Mouse (Mus musculus): ENCODE data around the gene Gnptab. TPM values are rescaled to one million over a fixed set of nuclear protein-coding genes. Genes with fewer than 3 reads are reported as not detected.

The Gnptab gene
- polyA plus RNA-seq, 1 experiment from 2014 or later = 12.8 TPM

DNA sequence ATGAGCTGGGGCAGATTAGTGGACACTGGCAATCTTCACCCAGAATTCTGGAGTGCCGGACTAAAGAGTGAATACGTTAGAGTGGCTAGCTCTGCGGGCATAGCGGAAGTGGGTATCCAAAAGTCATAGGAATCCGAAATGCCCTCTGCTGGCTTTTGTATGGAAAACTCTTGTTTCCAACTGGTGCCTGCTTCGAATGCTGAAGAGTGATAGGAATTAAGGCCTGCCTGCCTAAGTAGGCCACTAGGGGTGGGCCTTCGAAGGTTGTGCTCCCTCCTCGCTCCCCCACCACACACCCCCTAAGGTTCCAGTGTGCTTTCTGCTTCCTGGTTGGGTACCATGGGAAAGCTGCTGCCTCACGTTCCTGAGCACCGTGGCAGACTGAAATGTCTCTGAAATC, 3.9 kb upstream of the Gnptab start:
- no peak for ATAC-seq (ENCODE audit: low FRiP score, low TSS enrichment)
- Histone ChIP-seq H3K27ac (ENCODE audit: low read length) (no peak overlapping the region), H3K9me3 (ENCODE audit: low read length) (no peaks in the 10 kb centered on the region), H3K27me3 (ENCODE audit: insufficient read depth, low read length) (no peaks in the 10 kb centered on the region), H3K4me2 (replicated peaks; ENCODE audit: low read depth, low read length) (no peak overlapping the region), H3K4me3 (ENCODE audit: low read length) (no peak overlapping the region), H3K9ac (replicated peaks; ENCODE audit: low read length) (no peak overlapping the region), H3K36me3 (ENCODE audit: insufficient read depth, low read length) (no peaks in the 10 kb centered on the region), H3K4me1 (ENCODE audit: insufficient read depth, low read length) (peaks cover 2% of the 10 kb centered on the region)
- 32% methylated on average over 10 of the region's 10 CpGs for WGBS

DNA sequence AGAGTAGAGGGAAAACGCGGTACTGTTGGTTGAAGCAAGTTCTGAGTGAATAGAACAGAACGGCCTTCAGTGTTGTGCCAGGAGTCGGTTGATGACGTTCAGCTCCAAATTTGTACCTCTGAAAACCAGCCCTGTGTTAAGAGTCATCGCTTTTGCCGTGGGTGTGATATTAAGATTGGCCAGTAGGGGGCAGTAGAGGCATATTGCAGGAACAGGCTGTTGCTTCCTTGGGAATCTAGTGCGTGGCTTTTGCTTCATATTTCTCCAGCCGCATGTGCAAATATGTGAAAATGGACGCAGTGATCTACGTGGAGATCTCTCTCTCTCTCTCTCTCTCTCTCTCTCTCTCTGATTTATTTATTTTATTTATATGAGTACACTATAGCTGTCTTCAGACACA, 2.2 kb upstream of the Gnptab start:
- Histone ChIP-seq H3K27me3 (ENCODE audit: insufficient read depth, low read length) (no peaks in the 10 kb centered on the region), H3K9ac (replicated peaks; ENCODE audit: low read length) (no peak overlapping the region), H3K4me1 (ENCODE audit: insufficient read depth, low read length) (peaks cover 19% of the 10 kb centered on the region), H3K4me2 (replicated peaks; ENCODE audit: low read depth, low read length) (no peak overlapping the region), H3K27ac (ENCODE audit: low read length) (no peak overlapping the region), H3K9me3 (ENCODE audit: low read length) (no peaks in the 10 kb centered on the region), H3K4me3 (ENCODE audit: low read length) (no peak overlapping the region), H3K36me3 (ENCODE audit: insufficient read depth, low read length) (no peaks in the 10 kb centered on the region)
- 6% methylated on average over 11 of the region's 11 CpGs for WGBS
- ATAC-seq (ENCODE audit: low FRiP score, low TSS enrichment) = no peak

DNA sequence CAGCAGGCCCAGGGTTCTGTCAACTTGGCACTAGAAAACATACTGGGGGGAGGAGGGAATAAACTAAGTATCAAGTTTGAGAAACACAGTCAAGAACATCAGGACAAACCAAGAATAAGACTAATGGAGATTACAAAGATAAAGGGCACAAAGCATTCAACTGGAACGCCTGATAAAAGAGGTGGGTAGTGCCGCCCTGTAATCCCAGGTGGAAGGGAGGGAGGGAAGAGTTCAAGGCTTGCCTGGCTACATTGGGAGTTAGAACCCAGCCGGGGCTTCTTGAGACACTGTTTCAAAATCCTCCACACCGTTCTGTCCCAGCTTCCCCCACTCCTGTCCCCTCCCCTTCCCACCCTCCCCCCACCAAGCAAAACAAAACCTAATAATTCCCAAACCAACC, 1.3 kb upstream of the Gnptab start:
- H3K9ac ChIP-seq (replicated peaks; ENCODE audit: low read length) = no peak overlapping the region
- WGBS = 69% methylated on average over 4 of the region's 4 CpGs
- ATAC-seq (ENCODE audit: low FRiP score, low TSS enrichment) = no peak

DNA sequence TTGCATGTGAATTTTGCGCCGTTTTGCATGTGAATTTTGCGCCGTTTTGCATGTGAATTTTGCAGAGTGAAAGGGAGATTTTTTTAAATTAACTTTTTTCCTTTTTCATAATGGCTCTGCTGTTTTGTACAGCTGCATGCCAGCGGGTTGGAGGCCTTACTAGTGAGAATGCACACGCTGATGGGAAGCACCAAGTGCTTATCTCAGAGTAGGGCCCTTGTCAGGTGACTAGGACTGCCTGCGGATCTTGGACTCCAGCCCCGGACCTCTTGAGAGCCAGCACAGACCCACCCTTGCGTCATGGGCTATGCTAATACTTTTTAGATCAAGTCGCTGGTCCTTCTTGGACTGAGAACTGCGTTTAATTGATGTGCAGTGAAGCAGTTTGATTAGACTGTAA, 1.1 kb downstream of the Gnptab start:
- no peaks in the 10 kb centered on the region for H3K27me3 ChIP-seq (ENCODE audit: insufficient read depth, low read length)
- 2% methylated on average over 11 of the region's 11 CpGs for WGBS
- H3K4me2 ChIP-seq (replicated peaks; ENCODE audit: low read depth, low read length) = peak overlapping the region; percentile 80
- H3K9me3 ChIP-seq (ENCODE audit: low read length) = no peaks in the 10 kb centered on the region
- H3K4me1 ChIP-seq (ENCODE audit: insufficient read depth, low read length) = peaks cover 30% of the 10 kb centered on the region
- H3K4me3 ChIP-seq (ENCODE audit: low read length) = peak overlapping the region; percentile 68
- peak; percentile 55 for ATAC-seq (ENCODE audit: low FRiP score, low TSS enrichment)
- H3K27ac ChIP-seq (ENCODE audit: low read length) = peak overlapping the region; percentile 48; the same call in 1 of the 2 replicates
- peak overlapping the region; percentile 70 for H3K9ac ChIP-seq (replicated peaks; ENCODE audit: low read length)
- no peaks in the 10 kb centered on the region for H3K36me3 ChIP-seq (ENCODE audit: insufficient read depth, low read length)

More for the DNA sequence above, 1.3 kb upstream of the Gnptab start:
- Histone ChIP-seq H3K9me3 (ENCODE audit: low read length) (no peaks in the 10 kb centered on the region), H3K27me3 (ENCODE audit: insufficient read depth, low read length) (no peaks in the 10 kb centered on the region), H3K4me3 (ENCODE audit: low read length) (no peak overlapping the region), H3K36me3 (ENCODE audit: insufficient read depth, low read length) (no peaks in the 10 kb centered on the region), H3K4me1 (ENCODE audit: insufficient read depth, low read length) (peaks cover 23% of the 10 kb centered on the region), H3K4me2 (replicated peaks; ENCODE audit: low read depth, low read length) (no peak overlapping the region), H3K27ac (ENCODE audit: low read length) (no peak overlapping the region)

DNA sequence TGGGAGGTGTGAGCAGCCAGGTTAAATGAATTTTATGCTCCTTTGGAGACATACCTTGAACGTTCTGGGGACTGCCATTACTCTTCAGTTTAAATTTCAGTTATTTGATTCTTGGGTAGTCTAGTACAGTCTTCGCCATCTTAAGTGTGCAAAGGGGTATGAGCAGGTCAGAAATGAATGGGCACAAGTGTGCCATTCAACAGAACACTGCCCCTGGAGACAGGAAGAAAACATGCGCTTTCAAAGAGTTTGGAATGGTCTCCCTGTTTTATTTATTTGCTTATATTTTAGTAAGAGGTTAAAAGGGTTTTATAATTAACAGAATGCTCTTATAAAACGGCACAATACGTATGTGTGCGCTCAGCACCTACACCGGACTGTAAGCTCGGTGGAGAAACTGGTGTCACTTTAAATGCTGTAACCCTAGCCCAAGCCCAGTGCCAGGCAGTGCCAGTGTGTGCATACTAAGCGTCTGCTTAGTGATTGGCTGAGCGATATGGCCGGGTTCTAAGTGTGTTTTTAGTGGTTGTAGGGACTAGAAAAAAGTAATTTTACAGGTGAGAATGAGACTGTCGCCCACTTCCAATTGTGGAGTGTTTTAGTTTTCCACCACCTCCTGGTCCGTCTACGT, 1.6 kb downstream of the Gnptab start:
- Histone ChIP-seq H3K9ac (replicated peaks; ENCODE audit: low read length) (peak overlapping the region; percentile 70; the same call in 1 of the 2 replicates), H3K9me3 (ENCODE audit: low read length) (no peaks in the 10 kb centered on the region), H3K4me1 (ENCODE audit: insufficient read depth, low read length) (peaks cover 34% of the 10 kb centered on the region), H3K4me2 (replicated peaks; ENCODE audit: low read depth, low read length) (peak overlapping the region; percentile 80), H3K27me3 (ENCODE audit: insufficient read depth, low read length) (no peaks in the 10 kb centered on the region), H3K27ac (ENCODE audit: low read length) (peak overlapping the region; percentile 48; the same call in 1 of the 2 replicates), H3K4me3 (ENCODE audit: low read length) (peak overlapping the region; percentile 68), H3K36me3 (ENCODE audit: insufficient read depth, low read length) (no peaks in the 10 kb centered on the region)
- ATAC-seq (ENCODE audit: low FRiP score, low TSS enrichment) = 0 out of 2 replicates have a peak, but pooled peaks have one; percentile 40
- 33% methylated on average over 14 of the region's 14 CpGs for WGBS

DNA sequence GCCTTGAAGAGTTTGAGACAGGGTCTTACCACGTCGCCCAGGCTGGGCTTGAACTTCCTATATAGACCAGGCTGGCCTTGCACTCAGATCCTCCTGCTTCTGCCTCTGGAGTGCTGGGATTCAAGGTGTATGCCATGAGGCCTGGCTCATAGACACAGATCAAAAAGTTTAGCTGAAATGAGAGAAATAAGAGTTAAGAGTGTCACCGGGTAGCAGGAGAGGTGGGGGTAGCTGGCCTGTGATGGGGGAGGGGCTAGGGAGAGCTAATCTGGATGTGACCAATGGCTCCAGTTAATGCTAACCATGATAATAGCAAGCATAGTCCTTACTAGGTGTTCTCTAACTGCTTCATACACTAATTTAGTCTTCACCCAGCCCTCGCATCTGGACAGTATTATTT, 2.4 kb downstream of the Gnptab start:
- WGBS = 64% methylated on average over 4 of the region's 4 CpGs
- Histone ChIP-seq H3K9me3 (ENCODE audit: low read length) (no peaks in the 10 kb centered on the region), H3K4me3 (ENCODE audit: low read length) (no peak overlapping the region), H3K9ac (replicated peaks; ENCODE audit: low read length) (no peak overlapping the region), H3K4me2 (replicated peaks; ENCODE audit: low read depth, low read length) (peak overlapping the region; percentile 80; the same call in 1 of the 2 replicates), H3K36me3 (ENCODE audit: insufficient read depth, low read length) (no peaks in the 10 kb centered on the region), H3K4me1 (ENCODE audit: insufficient read depth, low read length) (peaks cover 41% of the 10 kb centered on the region), H3K27ac (ENCODE audit: low read length) (no peak overlapping the region), H3K27me3 (ENCODE audit: insufficient read depth, low read length) (no peaks in the 10 kb centered on the region)
- ATAC-seq (ENCODE audit: low FRiP score, low TSS enrichment) = no peak

DNA sequence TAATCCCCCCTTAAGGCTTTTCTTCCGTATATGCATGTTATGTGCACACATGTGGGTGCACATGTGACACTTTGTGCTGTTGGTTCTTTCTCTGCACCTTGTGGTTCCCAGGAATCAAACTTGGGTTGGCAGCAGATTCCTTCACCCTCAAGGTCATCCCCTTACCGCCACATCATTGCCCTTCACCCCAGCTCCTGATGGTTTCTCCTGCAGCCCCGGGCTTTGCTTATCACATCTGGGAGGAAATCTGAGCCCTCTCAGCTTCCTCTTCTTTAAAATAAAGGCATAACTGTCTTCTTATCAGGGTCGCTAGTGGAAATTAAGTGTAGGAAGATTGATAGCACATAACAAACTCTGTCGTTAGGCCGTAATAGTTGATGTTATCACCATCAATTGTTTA, 3.1 kb downstream of the Gnptab start:
- Histone ChIP-seq H3K4me1 (ENCODE audit: insufficient read depth, low read length) (peaks cover 45% of the 10 kb centered on the region), H3K4me3 (ENCODE audit: low read length) (no peak overlapping the region), H3K4me2 (replicated peaks; ENCODE audit: low read depth, low read length) (no peak overlapping the region), H3K9ac (replicated peaks; ENCODE audit: low read length) (no peak overlapping the region), H3K27ac (ENCODE audit: low read length) (no peak overlapping the region), H3K27me3 (ENCODE audit: insufficient read depth, low read length) (no peaks in the 10 kb centered on the region), H3K9me3 (ENCODE audit: low read length) (no peaks in the 10 kb centered on the region), H3K36me3 (ENCODE audit: insufficient read depth, low read length) (no peaks in the 10 kb centered on the region)
- 40% methylated on average over 6 of the region's 6 CpGs for WGBS
- no peak for ATAC-seq (ENCODE audit: low FRiP score, low TSS enrichment)

DNA sequence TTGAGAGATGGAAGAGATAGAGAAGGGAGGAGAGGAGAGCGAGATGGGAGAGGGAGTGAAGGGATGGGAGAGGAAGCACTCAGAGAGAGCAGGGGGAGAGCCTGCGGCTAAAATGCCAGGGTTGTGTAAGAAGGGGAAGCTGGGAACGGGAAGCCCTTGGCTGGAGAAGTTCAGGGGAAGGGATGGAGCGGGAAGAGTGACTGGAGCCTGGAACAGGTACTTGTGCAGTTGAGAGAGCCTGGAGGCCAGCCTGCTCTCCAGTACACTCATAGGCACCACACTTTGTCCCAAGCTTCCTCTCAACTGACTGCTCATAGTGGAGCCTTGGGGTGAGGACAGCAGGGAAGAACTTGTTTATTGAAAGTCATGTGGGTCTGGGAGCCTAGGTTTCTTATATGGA, 4.5 kb downstream of the Gnptab start:
- Histone ChIP-seq H3K4me3 (ENCODE audit: low read length) (no peak overlapping the region), H3K9ac (replicated peaks; ENCODE audit: low read length) (no peak overlapping the region), H3K4me2 (replicated peaks; ENCODE audit: low read depth, low read length) (no peak overlapping the region), H3K9me3 (ENCODE audit: low read length) (no peaks in the 10 kb centered on the region), H3K36me3 (ENCODE audit: insufficient read depth, low read length) (no peaks in the 10 kb centered on the region), H3K27me3 (ENCODE audit: insufficient read depth, low read length) (no peaks in the 10 kb centered on the region), H3K4me1 (ENCODE audit: insufficient read depth, low read length) (peaks cover 45% of the 10 kb centered on the region), H3K27ac (ENCODE audit: low read length) (no peak overlapping the region)
- no peak for ATAC-seq (ENCODE audit: low FRiP score, low TSS enrichment)
- 76% methylated on average over 4 of the region's 4 CpGs for WGBS

DNA sequence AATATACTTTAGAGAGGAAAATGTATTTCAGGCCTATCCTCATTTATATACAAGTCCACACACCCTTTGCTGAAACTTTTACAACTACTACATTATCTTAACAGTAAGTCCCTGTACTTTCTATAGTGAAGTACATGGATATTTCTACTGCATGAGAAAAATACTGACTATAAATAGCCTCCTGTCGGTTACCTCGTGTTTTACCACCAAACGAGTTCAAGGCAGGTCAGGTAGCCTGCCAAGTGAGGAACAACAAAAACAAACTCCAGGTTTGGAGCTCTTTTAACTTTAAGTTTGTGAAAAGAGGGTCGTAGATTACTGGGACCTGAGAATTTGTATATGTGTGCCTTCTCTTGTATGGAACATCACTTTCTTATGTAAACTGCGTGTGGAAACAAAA, 5.1 kb downstream of the Gnptab start:
- H3K9ac ChIP-seq (replicated peaks; ENCODE audit: low read length) = no peak overlapping the region
- 30% methylated on average over 5 of the region's 5 CpGs for WGBS
- ATAC-seq (ENCODE audit: low FRiP score, low TSS enrichment) = no peak

DNA sequence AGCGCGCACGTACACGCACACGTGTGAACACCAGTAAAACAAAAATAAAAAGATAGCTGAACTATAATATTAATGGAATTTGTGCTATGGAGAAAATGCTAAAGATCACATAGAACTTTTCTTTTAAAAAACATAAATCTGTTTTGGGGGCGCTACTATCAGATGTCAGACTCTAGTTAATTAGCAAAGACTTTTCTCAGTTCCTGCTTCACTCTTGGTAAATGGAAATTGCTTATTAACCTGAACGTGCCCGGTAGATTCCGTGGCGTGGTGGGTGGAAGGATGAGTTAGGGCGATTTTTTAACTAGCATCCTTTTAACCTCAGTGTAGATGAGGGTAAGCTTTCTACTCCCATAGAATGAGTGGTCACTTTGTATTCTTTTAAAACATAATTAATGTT, 6.4 kb downstream of the Gnptab start:
- ATAC-seq (ENCODE audit: low FRiP score, low TSS enrichment) = no peak
- Histone ChIP-seq H3K27ac (ENCODE audit: low read length) (peak overlapping the region; percentile 51; the same call in 1 of the 2 replicates), H3K36me3 (ENCODE audit: insufficient read depth, low read length) (no peaks in the 10 kb centered on the region), H3K27me3 (ENCODE audit: insufficient read depth, low read length) (no peaks in the 10 kb centered on the region), H3K4me3 (ENCODE audit: low read length) (no peak overlapping the region), H3K4me1 (ENCODE audit: insufficient read depth, low read length) (peaks cover 52% of the 10 kb centered on the region), H3K9ac (replicated peaks; ENCODE audit: low read length) (no peak overlapping the region), H3K9me3 (ENCODE audit: low read length) (no peaks in the 10 kb centered on the region), H3K4me2 (replicated peaks; ENCODE audit: low read depth, low read length) (no peak overlapping the region)
- WGBS = 85% methylated on average over 11 of the region's 11 CpGs

More for the DNA sequence above, 5.1 kb downstream of the Gnptab start:
- Histone ChIP-seq H3K4me1 (ENCODE audit: insufficient read depth, low read length) (peaks cover 45% of the 10 kb centered on the region), H3K27ac (ENCODE audit: low read length) (no peak overlapping the region; the same call in 1 of the 2 replicates), H3K4me3 (ENCODE audit: low read length) (no peak overlapping the region), H3K4me2 (replicated peaks; ENCODE audit: low read depth, low read length) (no peak overlapping the region), H3K9me3 (ENCODE audit: low read length) (no peaks in the 10 kb centered on the region), H3K27me3 (ENCODE audit: insufficient read depth, low read length) (no peaks in the 10 kb centered on the region), H3K36me3 (ENCODE audit: insufficient read depth, low read length) (no peaks in the 10 kb centered on the region)

Data from kidney, embryonic 16.5 days (tissue).